Mouse (Mus musculus) T-helper 17 cell (primary cell): ENCODE measurements around the gene Arhgap21.
"Not testable (repeated sequence)": the region's sequence is repeated elsewhere in the genome, so short reads cannot be mapped to it uniquely, and the experiment has no call there.

Experiments used
- in situ Hi-C, 2 experiments: fragments of 300-600 bp; cut with MboI, MseI; formaldehyde crosslinking; loops; 1 replicate in 1 of 2; 2 replicates in 1 of 2; pipeline ENCODE4 v1.15.1; 2025; ENCODE audit warnings: high pct_unique_total_duplicates in 2 of 2

Arhgap21 gene

GRCm38 (mm10) chr2:20943730-20944454 is 24.8 kb downstream of the Arhgap21 start:
- in situ Hi-C loops: no loop called here

DNA sequence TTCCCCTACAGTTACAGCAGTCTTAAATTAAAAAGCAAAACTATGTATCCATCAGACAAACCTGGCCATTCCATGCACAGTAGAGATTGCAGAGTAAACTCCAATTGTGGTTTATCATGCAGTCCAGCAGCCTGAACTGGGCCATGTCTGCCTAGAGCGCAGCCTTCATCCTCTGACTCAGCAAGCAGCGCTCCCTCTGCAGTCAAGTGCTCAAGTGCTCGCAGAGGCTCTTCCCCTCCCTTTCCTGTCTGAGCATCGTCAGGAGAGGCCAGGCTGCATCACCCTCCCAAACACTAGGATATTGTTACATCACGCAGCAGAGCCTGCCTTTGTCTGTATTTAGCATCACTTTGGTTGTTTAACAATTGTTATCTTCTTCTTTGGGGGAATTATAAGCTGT is 25.5 kb downstream of the Arhgap21 start:
- in situ Hi-C loops: no loop called here

- in situ Hi-C loops: no loop called here
Observed at GRCm38 (mm10) chr2:20942434-20943198, 26.1 kb downstream of the Arhgap21 start.

- in situ Hi-C loops: no loop called here
Observed at GRCm38 (mm10) chr2:20941105-20941504, 27.6 kb downstream of the Arhgap21 start.

GRCm38 (mm10) chr2:20939367-20939766 is 29.3 kb downstream of the Arhgap21 start:
- in situ Hi-C loops: no loop called here

DNA sequence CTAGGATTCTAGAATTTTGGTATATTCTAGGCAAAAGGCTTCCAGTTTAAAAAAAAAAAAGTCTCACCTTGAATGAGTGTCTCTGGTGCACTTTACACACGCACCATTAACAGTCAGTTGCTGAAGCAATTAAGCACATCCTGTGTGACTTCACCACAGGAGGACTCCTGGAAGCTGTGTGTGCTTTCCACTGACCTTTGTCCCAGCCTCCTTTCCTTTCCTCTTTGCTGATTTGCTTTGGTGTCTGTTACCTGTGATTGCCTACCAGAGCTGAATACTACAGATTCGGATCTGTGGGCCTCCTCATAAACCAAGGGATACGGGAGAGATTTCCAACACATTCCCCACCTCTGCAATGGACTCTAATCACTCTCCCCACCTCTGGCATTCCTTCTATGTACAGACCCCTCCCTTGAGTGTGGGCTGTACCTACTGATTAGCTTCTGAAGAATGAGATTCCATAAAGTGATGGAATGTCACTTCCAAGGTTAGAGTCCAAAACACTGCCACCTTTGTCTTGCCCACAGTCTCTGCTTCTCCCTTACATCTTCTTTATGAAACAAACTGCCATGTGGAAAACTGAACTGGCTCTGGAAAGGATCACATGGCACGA is 32.0 kb downstream of the Arhgap21 start:
- in situ Hi-C loops: no loop called here

GRCm38 (mm10) chr2:20934406-20934805 is 34.3 kb downstream of the Arhgap21 start:
- in situ Hi-C loops: no loop called here

DNA sequence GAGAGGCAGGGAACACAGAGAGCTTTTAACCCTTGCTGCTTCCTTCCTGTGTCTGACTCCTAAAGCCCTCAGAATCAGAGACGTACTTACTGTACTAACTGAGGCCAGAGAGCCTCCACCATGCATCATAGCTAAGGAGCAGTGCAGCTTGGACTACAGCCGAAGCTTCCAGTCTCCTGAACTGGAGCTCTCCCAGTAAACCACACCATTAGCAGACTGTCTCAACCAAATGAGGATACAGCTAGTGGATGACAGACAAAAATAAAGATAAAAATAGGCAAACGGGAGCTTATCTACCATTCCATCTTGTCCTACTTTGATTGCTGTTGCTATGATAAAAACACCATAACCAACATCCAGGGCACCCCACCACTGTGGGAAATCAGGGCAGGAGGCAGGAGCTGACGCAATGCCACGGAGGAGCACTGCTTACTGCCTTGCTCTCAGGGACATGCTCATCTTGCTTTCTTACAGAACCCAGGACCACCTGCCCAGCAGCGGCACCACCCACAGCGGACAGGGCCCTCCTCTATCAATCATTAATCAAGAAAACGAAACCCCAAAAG is 35.9 kb downstream of the Arhgap21 start:
- in situ Hi-C loops: no loop called here

- in situ Hi-C loops: not testable (repeated sequence)
Observed at GRCm38 (mm10) chr2:20931761-20932160, 36.9 kb downstream of the Arhgap21 start.

- in situ Hi-C loops: no loop called here
Observed at GRCm38 (mm10) chr2:20928454-20928853, 40.2 kb downstream of the Arhgap21 start.

- in situ Hi-C loops: loop anchor here in 1 of 2 experiments (5.0 kb wide), 2 partner anchors 32 to 63 kb away; no protein-coding TSS in a partner anchor
Observed at GRCm38 (mm10) chr2:20924938-20925337, 43.7 kb downstream of the Arhgap21 start.

- in situ Hi-C loops: loop anchor here in 1 of 2 experiments (5.0 kb wide), 2 partner anchors 35 to 60 kb away; no protein-coding TSS in a partner anchor
Observed at GRCm38 (mm10) chr2:20922366-20922765, 46.3 kb downstream of the Arhgap21 start.

DNA sequence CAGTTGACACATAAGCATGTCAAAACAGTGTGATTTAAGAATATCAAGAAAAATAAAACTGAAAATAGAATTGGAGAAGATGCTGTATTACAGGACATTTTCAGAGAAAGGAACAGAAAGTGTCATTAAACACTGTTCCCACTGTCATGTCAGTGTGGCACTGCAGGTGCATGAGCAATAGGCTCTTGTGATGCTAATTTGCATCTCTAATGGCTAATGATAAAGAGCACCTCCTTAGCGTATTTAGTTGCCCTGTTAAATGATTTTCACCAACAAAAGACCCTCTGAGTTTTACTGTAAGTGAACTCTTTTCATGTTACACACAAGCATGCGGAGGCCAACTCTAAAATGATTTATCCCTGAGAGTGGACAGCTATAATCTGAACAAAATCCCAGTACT is 47.1 kb downstream of the Arhgap21 start:
- in situ Hi-C loops: loop anchor here in 1 of 2 experiments (5.0 kb wide), 2 partner anchors 36 to 59 kb away; no protein-coding TSS in a partner anchor

DNA sequence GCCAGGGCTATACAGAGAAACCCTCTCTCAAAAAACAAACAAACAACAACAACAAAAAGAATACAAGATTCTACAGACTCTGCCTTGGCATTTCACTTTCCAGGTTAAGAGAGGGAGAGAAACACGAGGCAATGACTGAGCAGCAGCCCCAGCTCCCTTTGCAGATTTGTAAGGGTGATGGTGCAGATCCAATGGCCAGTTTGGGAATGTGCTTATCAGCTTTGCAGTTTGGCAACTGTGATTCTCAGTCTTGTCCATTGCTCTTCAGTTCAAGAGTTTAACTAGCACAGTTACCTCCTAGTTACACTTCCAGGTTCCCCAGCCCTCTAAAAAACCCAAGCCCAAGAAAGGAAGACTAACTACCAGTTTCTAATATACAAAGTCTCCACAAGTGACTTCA is 47.7 kb downstream of the Arhgap21 start:
- in situ Hi-C loops: loop anchor here in 1 of 2 experiments (5.0 kb wide), 2 partner anchors 36 to 59 kb away; no protein-coding TSS in a partner anchor

DNA sequence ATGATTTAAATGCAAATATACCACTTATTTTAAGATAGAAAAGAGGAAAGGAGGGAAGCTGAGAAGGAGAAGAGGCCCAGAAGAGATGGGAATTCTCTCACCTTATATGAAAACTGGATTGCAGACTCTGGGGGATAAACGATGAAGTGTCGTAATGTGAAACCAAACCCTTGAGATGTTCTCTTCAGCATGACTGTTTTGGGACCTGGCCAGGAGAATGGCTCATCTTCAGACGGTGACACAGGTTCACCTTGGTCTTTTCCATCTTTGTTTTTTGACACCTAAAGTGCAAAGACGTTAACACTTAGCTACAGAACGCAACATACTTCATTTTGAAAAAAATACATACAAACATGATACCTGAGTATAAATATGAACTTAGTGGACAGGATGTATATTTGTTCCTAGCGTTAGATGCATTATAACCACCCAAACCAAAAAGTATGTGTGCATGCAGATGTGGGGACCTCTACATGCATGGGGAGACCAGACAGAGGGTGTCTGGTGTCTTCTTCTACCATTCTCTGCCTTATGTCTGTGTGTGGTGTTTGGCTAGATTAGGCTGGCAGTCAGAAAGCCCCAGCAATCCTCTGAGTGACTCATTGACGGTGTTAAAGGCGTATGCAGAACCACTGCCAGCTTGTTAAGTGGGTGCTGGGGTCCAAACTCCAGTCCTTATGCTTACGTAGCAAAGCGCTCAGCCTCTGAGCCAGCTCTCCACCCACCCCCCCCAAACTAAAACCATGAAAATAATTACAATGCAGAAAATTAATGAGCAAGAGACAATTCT is 54.0 kb downstream of the Arhgap21 start:
- in situ Hi-C loops: no loop called here

DNA sequence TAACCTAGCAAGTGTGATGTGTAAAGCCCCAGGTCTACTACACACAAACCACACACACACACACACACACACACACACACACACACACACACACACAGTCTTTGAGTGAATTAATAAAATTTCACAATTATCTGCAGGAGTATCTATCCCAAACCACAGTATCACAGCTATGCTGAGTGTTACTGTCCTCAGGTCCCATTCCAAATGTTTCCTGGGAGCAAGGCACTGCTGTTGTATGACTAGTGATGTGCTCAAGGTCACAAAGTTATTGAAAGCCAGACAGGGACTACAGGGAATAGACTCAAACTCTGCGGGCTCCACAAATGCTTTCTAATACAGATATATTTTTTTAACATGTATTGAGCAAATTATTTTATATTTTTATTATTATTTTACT is 55.7 kb downstream of the Arhgap21 start:
- in situ Hi-C loops: no loop called here

DNA sequence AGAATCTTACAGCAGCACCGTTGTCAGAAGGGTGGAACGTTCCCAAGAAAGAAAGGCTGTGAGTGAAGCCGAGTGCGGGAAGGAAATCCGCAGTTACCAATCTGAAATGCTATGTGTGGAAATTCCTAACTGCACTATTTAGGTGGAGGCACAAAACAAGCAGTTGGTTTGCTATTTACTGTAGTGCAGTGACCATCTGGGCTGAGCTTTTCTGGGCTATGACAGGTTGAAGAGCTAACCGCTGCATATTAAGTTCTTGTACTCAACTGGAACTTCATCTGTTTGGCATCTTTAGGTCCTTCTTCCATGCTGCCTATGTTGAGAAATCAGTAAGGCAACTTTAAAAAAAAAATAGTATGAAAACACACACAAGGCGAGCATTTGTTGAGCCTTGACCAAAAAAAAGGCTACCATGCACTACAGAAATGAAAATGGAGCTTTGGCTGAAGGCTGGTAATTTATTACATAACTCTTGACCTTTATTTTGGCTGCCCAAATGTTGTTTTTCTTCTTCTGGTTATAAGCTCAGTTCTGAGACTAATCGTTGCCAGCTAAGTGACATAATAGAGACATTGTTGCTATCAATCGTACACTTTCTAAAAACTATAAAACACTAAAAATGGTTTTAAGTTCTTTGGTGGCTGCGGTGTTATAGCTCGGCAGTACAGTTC is 56.2 kb downstream of the Arhgap21 start:
- in situ Hi-C loops: no loop called here

- in situ Hi-C loops: no loop called here
Observed at GRCm38 (mm10) chr2:20910446-20910845, 58.2 kb downstream of the Arhgap21 start.

GRCm38 (mm10) chr2:20909404-20909803 is 59.3 kb downstream of the Arhgap21 start:
- in situ Hi-C loops: loop anchor here in 1 of 2 experiments (10.0 kb wide), 1 partner anchor 55 kb away; the partner anchor contains the start of gene Arhgap21

DNA sequence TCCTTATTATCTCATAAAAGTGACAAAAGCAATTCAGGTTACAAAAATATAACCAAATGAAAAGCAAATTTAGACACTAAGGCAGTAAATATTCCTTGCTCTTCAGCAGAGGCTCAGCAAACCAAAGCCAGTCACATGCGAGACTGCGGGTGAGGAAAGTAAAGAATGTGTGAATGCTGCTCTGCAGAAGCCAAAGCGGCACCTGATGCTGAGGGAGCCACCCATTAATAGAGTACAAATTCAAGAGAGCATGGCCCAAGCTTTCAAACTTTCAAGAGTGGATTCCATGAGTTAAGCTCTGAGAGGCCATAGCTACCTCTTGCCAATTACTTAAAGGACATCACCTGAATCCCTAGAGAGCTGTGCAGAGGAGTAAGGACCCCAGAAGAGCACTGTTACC is 61.4 kb downstream of the Arhgap21 start:
- in situ Hi-C loops: loop anchor here in 1 of 2 experiments (10.0 kb wide), 1 partner anchor 58 kb away; the partner anchor contains the start of gene Arhgap21
